Mouse (Mus musculus): ENCODE results near the gene Qtrt2.

DNA sequence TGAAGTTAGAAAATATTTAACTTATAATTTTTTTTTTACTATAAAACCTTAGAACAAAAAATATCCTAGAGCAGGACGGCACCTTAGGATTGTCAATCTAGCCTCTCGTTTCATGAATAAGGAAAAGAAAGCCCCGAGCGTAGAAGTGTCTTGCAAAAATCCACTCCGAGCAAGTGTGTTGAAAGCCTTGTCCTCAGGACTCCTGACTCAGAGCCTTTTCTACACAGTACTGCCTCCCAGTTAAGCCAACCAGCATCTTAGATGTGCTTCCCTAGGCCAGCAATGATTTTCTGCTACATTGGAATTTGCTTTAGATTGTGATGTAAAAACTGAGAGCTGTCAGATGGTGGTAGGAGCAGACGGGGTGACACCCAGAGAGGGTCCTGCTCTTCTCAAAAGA lies 6.4 kb upstream of the Qtrt2 start:
- TF ChIP-seq CTCF (IDR thresholded peaks at IDR 0.05; ENCODE audit: borderline replicate concordance, extremely low read depth, insufficient read depth, insufficient read length) (no peak), POLR2A (IDR thresholded peaks at IDR 0.05; ENCODE audit: borderline replicate concordance, extremely low read depth, insufficient read depth, insufficient read length, poor library complexity, severe bottlenecking) (no peak)
